Mouse (Mus musculus): ENCODE results near the gene Cab39l.
A peak's percentile ranks its signal among the peaks of the same experiment; 100 is the strongest.
"Not testable (repeated sequence)": the region's sequence is repeated elsewhere in the genome, so short reads cannot be mapped to it uniquely, and the experiment has no call there.

Gene Cab39l

DNA sequence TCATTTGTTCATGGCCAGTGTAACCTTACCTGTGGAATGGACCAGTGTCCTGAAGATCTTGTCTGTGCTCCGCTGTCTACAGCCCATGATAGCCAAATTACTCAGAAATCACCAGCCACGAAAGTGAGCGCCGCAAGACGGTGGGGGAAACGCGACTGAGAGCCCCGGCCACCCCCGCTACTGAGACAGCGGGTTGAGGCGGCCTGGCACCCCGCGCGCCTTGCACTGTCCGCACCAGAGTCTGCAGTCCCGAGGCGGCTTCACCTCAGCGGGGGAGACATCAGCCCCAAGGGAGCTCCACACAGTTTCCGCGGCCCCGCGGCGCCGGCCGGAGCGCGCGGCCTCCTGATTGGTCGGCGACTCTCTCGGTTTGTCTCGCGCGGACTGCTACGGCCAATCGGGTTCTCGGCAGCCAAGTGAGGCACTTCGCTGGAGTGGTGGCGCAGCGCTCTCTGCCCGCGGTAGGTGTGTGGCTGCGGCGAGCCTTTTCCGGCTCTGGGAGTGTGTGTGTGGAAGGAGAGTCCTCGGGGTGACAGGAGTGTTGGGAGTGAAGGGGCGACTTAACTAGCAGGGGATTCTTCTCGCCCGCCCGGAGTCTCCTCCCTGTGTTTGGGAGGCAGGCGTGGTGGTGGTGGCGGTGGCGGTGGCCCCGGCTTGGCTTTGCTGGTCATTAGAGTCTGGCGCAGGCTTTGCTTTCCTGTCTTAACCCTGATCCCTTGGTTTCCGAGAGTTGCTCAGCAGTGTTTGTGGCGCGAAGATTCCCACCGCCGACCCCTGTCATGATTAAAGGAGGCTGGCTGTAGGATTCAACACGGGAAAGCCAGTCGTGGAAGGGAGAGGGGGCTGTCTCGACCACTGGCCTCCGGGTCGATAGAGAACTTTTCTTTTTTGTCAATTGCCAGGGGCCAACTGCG is at the start of gene Cab39l, which contains the start of gene Setdb2:
TSS of gene Cab39l (plus strand) at position 415 of the 914 bp plus-strand sequence.
TSS of gene Setdb2 (minus strand) at position 327 of the 914 bp plus-strand sequence.
- peak; percentile 94 to 97 for DNase-seq

DNA sequence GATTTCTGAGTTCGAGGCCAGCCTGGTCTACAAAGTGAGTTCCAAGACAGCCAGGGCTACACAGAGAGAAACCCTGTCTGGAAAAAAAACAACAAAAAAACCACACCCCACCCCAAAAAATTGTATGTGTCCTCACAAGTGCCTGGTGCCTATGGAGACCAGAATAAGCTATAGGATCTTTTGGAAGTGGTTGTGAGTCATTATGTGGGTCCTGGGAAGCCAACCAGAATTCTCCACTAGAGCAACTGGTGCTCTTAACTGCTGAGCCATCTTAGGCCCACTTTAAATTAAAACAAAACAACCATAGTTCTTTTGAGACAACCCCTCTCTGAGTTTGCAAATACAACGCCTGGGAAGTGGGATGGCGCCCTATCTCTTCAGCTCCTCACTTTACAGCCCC is 45.5 kb upstream of the Cab39l start, which contains the start of gene Phf11c:
TSS of gene Phf11c (minus strand) at position 101 of the 400 bp plus-strand sequence.
- no peak for DNase-seq

DNA sequence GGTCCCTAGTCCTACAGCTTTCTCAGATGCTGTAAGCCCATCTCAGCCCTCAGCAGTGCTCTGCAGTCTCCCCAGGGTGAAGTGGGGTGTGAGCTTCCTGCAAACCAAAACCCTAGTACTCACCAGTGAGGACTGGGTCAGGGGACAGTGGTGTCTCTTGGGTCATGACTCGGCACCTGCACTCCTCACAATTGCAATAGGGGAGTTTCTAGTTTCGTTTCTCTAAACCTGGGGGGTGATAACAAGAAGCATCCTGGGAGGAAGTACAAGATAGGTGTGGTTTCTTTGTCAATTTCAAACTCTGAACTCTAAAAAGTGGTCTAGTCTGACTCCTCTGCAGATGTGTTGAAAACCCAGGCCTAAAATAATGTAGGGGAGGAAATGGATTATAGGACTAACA is 43.8 kb upstream of the Cab39l start:
- DNase-seq: no peak

DNA sequence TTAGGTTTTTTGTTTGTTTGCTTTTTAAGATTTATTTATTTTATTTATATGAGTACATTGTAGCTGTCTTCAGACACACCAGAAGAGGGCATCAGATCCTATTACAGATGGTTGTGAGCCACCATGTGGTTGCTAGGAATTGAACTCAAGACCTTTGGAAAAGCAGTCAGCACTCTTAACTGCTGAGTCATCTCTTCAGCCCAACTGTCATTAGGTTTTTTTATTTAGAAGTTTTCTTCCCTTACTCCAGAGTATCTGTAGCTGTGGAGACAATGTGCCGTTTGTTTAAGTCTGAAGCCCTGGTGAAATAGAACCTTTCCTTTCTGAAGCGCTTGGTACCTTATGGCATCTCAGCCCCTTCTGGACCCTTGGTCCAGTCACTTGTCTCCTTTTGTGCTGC is 25.8 kb upstream of the Cab39l start:
- DNase-seq: not testable (repeated sequence)

DNA sequence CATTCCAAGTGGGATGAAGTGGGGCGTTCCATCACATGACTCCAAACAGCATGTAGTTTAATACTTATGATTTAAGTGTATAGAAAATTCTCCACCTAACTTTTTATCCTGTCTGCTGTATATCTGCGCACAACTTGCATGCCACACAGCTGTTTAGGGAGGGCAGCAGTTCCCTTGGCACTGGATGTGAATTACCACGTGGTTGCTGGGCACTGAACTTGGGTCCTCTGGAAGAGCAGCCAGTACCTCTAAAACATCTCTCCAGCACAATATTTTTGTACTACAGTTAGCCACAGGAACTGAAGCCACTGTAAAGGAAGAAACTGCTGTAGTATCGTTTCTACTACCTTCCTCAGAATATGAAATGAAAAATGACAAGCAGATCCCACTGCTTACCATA is 22.6 kb upstream of the Cab39l start:
- DNase-seq: no peak

GRCm38 (mm10) chr14:59422912-59423663 is 17.7 kb upstream of the Cab39l start:
- DNase-seq: no peak

- no peak for DNase-seq
These were observed 10.2 kb upstream of the Cab39l start for GRCm38 (mm10) chr14:59430556-59430955.

- DNase-seq: no peak
These were observed 6.9 kb upstream of the Cab39l start for GRCm38 (mm10) chr14:59433902-59434301.

- DNase-seq: no peak
These were observed 5.6 kb upstream of the Cab39l start for GRCm38 (mm10) chr14:59435206-59435605.

DNA sequence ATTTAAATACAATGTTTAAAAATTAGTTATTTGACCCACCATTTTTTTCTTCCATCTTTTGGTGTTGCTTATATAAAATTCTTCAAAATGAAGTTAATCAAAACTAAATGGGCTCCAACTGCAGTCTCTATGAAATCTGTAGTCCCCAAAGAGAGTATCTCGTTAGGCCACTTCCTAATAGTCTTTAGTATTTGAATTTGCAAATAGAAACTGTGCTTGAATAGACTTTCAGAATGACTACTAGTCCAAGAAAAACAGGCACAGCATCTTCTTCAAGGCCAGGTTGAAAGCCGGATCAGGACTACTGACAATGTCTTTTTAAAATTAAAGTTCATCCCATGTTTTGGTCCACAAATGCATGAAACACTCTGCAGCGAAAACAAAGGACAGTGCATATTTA is 3.4 kb upstream of the Cab39l start:
- DNase-seq: no peak

GRCm38 (mm10) chr14:59438505-59438904 is 2.3 kb upstream of the Cab39l start:
- no peak for DNase-seq

DNA sequence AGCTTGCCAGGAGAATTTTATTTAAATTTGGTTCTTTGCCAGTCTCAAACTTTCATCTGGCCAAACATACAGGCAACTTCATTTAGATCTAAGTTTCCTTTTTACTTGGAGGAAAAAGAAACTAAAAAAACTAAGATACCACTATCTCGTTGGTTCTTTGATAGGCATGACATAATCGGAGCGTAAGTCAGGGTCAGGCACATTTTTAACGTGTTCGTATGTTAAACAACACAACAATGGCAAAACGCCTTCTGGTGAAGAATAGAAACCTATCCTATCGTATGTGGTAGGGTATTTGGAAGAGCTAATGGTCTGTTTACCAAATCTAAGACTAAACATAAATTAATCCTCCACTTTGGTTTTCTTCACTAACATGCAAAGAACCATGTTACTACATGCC is 733 bp upstream of the Cab39l start:
- DNase-seq: no peak

DNA sequence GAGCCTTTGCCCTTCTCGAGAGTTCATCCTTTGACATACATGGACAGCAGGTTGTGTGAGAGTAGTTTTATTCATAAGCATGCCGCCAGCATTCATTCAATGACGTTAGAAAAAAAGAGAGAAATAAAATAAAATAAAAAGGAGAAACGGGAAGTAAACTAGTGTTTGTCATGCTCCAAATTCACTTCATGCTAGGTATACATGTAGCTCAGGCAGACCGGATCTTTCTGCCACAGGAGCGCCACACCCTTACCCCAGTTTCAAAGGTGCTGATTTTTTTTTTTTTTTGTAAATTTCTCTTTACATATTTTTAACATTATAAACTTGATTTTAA is 667 bp downstream of the Cab39l start:
- DNase-seq: no peak

DNA sequence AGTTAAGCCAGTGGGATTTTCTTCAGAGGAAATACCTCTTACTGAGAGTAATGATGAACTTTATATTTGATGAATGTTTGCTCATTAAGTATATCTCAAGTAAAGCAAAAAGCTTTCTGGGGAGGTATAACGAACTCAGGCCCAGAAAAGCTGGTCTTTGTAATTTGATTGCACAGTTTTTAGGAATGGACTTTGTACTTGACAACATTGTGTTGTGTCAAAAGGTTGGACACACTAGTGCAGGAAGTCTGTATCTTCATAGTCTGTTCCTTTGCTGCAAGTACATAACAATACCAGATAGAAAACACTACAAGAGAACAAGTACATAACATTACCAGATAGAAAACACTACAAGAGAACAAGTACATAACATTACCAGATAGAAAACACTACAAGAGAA is 4.6 kb downstream of the Cab39l start:
- no peak for DNase-seq

- no peak for DNase-seq
These were observed 7.2 kb downstream of the Cab39l start for GRCm38 (mm10) chr14:59447981-59448380.

DNA sequence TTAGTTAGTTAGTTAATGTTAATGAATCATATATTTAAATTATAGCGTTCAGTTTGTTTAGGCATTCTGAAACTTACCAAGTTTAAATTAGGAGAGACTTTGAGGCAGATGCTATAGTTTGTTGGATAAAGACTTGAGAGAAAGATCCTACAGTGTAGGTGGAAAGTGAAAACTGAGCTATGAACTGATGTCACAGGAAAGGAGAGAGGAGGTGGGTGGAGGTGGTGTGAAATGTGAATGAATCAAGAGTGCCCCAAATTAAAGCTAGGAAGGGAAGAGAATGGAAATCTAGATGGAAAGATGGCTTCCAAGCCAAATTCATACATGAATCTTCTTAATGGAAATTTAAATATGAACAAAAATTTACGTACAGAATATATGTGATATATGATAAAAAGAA is 25.7 kb downstream of the Cab39l start:
- DNase-seq: no peak

DNA sequence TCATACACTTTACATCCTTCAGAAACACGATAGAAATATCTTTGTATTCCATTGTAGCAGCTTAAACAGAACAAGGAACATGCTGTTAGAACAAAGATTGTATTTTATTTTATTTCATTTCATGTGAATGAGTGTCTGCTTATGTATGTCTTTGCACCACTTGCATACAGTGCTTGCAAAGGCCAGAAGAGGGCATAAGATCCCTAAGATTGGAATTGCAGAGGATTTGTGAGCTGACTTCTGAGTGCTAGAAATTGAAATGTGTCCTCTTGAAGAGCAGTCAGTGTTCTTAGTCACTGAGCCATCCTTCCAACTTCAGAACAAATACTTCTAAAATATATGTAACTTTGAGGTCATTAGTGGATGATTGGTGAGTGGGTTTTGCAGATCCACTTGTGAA is 27.0 kb downstream of the Cab39l start:
- DNase-seq: peak; percentile 9 to 15

GRCm38 (mm10) chr14:59470781-59471180 is 30.0 kb downstream of the Cab39l start:
- no peak for DNase-seq

DNA sequence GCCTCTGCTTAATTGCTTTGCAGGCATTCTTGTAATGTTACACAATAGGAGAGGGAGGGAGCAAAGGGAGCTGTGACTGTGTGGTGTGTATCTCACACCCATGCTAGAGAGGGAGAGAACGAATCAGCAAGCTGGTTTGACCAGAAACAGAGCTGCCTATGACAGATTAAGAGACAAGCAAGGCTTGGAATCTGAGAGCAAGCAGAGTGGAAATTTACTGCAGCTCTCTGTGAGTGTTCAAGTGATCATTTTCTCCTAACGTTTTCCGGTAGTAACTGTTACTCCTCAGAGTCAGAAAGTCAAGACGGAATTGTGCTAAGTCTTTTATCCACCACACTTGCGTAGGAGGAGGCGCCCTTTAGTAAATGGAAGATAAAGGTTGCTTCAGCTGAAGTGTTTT is 37.9 kb downstream of the Cab39l start:
- peak; percentile 3 to 9 for DNase-seq

- DNase-seq: no peak
These were observed 44.6 kb downstream of the Cab39l start for GRCm38 (mm10) chr14:59485247-59485810.

DNA sequence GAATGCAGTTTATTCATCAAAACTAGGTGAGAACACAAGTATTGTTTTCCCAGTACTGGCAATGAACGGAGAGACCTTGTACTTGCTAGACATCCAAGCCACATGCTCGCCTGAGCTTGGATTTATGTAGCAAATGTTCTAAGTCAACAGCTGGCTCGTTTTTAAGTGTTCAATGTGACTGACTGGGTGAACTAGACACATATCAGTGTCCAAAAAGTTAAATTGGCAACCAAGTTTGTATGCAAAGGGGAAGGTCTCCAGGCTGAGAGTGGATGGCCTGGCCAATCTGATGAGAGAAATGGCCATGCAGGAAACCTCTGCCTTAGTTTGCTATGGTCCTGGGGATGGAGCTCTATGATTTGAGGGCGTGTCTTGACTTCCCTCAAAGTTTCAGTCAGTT is 51.6 kb downstream of the Cab39l start:
- DNase-seq: no peak

GRCm38 (mm10) chr14:59497928-59498327 is 57.2 kb downstream of the Cab39l start:
- no peak for DNase-seq

DNA sequence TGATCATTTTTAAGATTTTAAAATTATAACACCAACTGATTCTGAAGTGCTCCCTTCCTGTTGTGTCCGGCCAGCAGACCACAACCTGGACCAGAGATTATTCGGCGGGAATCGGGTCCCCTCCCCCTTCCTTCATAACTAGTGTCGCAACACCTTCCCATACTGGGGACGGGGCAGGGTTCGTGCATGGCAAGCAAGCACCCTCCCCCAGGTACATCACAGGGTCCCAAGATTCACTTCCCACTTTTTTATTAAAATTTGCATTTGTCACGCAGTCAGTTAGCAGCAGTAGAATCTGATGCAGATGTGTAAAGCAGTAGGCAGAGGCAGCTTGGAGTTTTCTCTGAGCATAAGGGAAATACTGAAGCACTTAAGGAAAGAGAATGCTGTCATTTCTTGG is 64.1 kb downstream of the Cab39l start:
- no peak for DNase-seq

DNA sequence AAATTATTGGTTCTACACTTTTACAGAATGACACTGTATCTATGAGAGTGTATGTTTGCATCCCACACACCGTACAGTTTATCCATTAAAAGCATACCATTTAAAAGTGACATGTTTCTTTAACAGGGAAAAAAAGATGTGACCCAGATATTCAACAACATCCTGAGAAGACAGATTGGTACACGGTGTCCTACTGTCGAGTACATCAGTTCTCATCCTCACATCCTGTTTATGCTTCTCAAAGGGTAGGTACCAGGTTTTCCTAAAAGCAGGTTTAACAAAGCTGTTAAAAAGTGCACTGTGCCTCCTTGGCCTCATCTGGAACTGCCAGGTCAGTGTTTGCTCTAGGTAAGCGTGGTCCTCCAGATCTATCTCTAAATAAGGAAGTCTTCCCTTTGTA is 65.4 kb downstream of the Cab39l start:
- DNase-seq: no peak

Measured in kidney, postnatal 4 days (tissue).